Mouse (Mus musculus): Measurements from ENCODE around the gene Rras. TPM values are rescaled to one million over a fixed set of nuclear protein-coding genes. Genes with fewer than 3 reads are reported as not detected.

The Rras gene
- polyA plus RNA-seq, 1 experiment = 82.6 TPM

DNA sequence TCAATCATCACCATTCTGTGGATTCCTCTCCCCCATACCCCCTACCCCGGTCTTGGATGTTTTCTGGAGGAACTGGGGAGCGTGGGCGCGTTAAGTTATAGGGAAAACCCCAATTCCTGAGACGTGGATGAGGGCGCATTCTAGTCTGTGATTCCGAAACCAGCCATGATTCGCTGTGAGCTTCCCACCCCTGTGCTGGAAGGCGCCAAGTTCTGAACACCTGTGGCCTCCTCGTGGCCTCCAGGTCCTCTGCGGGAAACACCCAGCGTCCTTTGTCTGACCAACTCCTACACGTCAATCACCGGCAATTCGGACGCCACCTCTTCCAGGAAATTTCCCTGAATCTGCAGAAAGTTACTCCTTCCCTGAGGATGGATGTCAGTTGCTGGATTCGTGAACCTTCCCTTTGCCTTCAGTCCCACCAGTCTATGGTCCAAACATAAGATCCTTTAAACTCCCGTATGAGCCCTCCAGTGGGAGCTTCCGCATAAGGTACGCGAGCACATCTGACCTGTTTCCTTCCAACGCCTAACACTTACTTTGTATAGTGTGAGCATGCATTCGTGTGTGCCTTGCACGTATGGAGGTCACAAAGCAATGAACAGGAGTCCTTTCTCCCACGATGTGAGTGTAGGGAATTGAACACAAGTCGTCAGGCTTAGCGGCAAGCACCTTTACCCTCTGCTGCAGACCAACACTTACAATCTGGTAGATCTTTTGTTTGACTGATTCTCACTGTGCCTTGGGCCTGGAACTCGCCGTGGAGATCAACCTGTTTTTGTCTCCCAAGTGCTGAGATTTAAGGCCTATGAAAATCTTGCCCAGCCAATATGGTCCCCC, 30.7 kb upstream of the Rras start:
- Histone ChIP-seq H3K4me1 (ENCODE audit: control insufficient read depth, insufficient read depth, insufficient read length, low read length) (peaks cover 5% of the 10 kb centered on the region; the same call in 1 of the 2 replicates), H3K4me3 (ENCODE audit: insufficient read depth, low read depth, low read length) (peak overlapping the region; percentile 74), H3K27ac (replicated peaks; ENCODE audit: low read depth, low read length) (peak overlapping the region; percentile 82)

DNA sequence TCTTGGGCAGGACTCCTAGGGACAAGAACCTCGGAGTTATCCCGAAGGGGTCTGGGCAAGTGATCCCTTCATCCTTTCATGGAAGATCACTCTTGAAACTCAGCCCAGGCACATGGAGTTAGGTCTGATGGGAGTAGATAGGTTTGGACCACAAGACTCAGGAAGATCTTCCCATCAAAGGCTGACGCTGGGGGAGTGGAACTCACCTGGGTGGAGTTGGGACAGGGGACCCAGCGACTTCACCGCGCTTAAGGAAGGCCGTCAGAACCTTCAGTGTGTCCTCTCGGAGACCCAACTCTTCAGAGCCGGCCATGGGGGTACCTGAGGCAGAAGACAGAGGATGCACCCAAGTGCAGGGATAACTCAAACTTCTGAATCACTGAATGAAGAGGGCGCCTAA, 21.1 kb upstream of the Rras start:
- peak overlapping the region; percentile 92 for H3K4me3 ChIP-seq (ENCODE audit: insufficient read depth, low read depth, low read length)
- peak overlapping the region; percentile 44; the same call in 1 of the 2 replicates for H3K27ac ChIP-seq (replicated peaks; ENCODE audit: low read depth, low read length)

DNA sequence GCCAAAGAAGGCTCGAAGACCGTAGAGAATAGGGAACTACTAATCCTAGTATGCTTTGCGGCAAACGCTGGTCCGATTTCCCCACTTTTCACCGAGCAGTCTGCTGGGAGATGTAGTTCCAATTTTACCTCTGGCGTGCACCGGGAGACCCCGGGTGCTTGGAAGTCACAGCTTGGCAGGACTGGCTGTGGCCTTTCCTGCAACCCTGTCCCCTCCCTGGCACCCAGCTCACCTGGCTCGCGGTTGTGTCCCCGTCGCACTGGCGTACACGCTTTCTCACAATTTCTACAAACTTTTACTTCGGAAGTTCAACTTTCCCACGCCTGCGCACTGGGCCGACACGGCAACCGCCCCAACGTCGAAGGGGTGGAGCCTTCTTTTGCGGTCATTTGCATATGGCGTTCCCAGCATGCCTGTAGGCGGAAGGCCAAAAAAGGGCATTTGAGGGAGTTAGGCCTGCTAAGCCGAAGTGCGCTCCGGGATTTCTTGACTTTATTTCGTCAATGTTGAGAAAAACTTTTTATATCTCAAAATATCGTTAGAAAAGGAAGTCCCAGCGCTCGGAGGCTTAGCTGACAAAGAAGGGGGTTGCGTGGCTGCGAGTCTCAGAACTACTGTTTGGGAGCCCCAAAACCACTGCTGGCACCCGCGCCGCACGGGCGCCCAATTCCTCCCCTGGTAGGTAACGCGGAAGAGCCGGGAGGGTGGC, 20.4 kb upstream of the Rras start, which contains the start of gene Irf3:
TSS of gene Irf3 (plus strand) at position 418 of the 709 bp plus-strand sequence.
- Histone ChIP-seq H3K27ac (replicated peaks; ENCODE audit: low read depth, low read length) (peak within 1 kb of the TSS; percentile 93), H3K4me3 (ENCODE audit: insufficient read depth, low read depth, low read length) (peak within 1 kb of the TSS; percentile 92), H3K4me1 (ENCODE audit: control insufficient read depth, insufficient read depth, insufficient read length, low read length) (peaks cover 10% of the 10 kb centered on the region)

More for the DNA sequence above, 21.1 kb upstream of the Rras start:
- peaks cover 10% of the 10 kb centered on the region for H3K4me1 ChIP-seq (ENCODE audit: control insufficient read depth, insufficient read depth, insufficient read length, low read length)

DNA sequence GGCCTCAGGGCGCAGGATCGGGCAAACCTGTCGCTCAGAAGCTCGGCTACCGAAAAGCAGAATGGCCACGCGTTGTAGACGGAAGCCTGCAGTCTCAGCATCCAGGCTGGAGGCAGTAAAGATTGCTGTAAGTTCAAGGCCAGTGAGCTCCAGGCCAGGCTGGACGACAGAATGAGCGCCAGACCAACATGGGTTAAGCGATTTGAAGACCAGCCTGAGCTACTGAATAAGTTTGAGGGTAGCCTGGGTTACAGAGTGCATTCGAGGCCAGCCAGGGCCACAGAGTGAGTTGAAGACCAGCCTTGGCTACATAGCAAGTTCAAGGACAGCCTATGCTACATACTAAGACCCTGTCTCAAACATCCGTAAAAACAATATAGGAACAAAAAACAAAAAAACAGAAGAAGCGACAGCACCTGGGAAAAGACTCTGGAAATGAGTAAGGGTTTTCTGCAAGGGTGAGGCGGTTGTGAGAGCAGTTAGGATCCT, 19.8 kb upstream of the Rras start:
- H3K27ac ChIP-seq (replicated peaks; ENCODE audit: low read depth, low read length) = peak overlapping the region; percentile 93
- peaks cover 10% of the 10 kb centered on the region for H3K4me1 ChIP-seq (ENCODE audit: control insufficient read depth, insufficient read depth, insufficient read length, low read length)
- H3K4me3 ChIP-seq (ENCODE audit: insufficient read depth, low read depth, low read length) = peak overlapping the region; percentile 85

DNA sequence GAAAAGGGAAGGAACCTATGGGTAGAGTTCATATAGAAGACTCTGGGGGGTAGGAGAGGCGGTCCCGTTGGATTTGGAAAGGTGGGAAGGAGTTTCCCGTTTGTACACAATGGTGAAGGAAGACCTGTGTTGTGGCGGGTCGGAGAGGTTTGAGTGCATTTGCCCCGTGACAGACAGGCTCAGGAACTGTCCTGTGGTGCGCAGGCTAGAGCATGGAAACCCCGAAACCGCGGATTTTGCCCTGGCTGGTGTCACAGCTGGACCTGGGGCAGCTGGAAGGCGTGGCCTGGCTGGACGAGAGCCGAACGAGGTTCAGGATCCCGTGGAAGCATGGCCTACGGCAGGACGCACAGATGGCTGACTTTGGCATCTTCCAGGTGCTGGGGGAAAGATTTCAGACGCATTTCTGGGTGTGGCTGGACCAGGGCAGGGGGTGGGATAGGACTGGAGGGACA, 19.2 kb upstream of the Rras start, which contains the start of gene Bcl2l12:
TSS of gene Bcl2l12 (minus strand) at position 212 of the 455 bp plus-strand sequence.
- Histone ChIP-seq H3K4me3 (ENCODE audit: insufficient read depth, low read depth, low read length) (peak within 1 kb of the TSS; percentile 85), H3K27ac (replicated peaks; ENCODE audit: low read depth, low read length) (peak within 1 kb of the TSS; percentile 93), H3K4me1 (ENCODE audit: control insufficient read depth, insufficient read depth, insufficient read length, low read length) (peaks cover 10% of the 10 kb centered on the region)

DNA sequence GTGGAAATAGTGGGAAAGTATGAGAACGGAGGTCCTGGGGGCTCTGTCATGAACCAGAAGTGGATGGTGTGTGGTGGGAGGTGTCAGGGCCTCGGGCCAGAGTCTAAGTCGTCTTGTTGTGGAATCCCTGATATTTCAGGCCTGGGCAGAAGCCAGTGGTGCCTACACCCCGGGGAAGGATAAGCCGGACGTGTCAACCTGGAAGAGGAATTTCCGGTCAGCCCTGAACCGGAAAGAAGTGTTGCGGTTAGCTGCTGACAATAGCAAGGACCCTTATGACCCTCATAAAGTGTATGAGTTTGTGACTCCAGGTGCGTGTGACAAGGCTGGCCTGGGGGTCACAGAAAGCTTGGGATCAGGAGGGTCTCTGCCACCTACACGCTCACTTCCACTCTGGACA, 18.0 kb upstream of the Rras start:
- H3K4me3 ChIP-seq (ENCODE audit: insufficient read depth, low read depth, low read length) = peak overlapping the region; percentile 14
- H3K27ac ChIP-seq (replicated peaks; ENCODE audit: low read depth, low read length) = peak overlapping the region; percentile 82
- H3K4me1 ChIP-seq (ENCODE audit: control insufficient read depth, insufficient read depth, insufficient read length, low read length) = peaks cover 10% of the 10 kb centered on the region

DNA sequence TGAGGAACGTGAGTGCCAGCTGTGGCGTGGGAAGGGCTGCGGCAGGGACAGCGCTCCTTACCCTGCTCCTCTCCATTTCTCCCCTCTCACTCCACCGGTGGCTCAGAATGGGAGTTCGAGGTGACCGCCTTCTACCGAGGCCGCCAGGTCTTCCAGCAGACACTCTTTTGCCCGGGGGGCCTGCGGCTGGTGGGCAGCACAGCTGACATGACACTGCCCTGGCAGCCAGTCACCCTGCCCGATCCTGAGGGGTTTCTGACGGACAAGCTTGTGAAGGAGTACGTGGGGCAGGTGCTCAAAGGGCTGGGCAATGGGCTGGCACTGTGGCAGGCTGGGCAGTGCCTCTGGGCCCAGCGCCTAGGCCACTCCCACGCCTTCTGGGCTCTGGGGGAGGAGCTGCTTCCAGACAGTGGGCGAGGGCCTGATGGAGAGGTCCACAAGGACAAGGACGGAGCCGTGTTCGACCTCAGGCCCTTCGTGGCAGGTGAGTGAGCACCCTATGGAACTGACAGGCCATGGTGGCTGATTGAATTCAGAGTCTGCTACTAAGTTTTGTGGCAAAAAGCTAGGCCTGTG, 17.1 kb upstream of the Rras start:
- Histone ChIP-seq H3K4me3 (ENCODE audit: insufficient read depth, low read depth, low read length) (no peak overlapping the region), H3K4me1 (ENCODE audit: control insufficient read depth, insufficient read depth, insufficient read length, low read length) (peaks cover 10% of the 10 kb centered on the region), H3K27ac (replicated peaks; ENCODE audit: low read depth, low read length) (no peak overlapping the region)

DNA sequence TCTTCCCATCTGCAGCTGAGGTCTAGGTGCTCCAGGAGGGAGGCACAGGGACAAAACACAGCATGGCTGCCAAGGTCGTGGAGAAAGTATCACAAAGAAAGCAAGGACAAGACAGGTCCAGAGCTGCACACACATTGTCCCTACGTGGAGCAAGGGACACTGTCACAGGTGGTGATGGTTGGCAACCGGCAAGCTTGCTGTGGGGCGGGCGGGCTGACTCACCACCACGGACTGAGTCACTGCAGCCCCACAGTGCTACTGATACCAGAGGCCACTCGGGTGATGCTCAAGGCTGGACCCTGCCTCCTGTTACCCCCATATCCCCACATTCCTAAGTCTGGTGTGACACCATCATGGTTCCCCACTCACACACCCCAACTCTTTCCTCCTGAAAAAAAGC, 15.3 kb upstream of the Rras start:
- Histone ChIP-seq H3K4me3 (ENCODE audit: insufficient read depth, low read depth, low read length) (no peak overlapping the region), H3K4me1 (ENCODE audit: control insufficient read depth, insufficient read depth, insufficient read length, low read length) (peaks cover 6% of the 10 kb centered on the region), H3K27ac (replicated peaks; ENCODE audit: low read depth, low read length) (no peak overlapping the region)

DNA sequence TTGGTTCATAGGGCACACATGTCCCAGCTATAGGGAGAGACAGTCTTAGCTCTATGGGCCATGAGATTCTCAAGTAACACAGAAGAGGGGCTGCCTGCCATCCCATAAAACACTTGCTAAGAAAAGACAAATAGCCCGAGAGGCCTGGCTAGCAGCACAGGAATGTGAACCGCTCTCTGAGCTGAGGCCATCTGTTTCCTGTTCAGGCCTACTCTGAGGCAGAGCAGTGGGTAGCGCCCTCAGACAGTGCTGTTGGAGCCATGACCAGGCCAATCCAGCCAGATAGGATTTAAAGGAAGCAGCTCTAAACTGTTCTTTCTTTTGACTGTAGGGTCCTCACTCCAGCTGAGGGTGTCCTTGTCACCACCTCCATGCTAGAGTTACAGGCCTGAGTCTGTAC, 13.2 kb upstream of the Rras start:
- no peak overlapping the region for H3K27ac ChIP-seq (replicated peaks; ENCODE audit: low read depth, low read length)
- H3K4me3 ChIP-seq (ENCODE audit: insufficient read depth, low read depth, low read length) = no peak overlapping the region
- peaks cover under 1% of the 10 kb centered on the region; the same call in 1 of the 2 replicates for H3K4me1 ChIP-seq (ENCODE audit: control insufficient read depth, insufficient read depth, insufficient read length, low read length)

DNA sequence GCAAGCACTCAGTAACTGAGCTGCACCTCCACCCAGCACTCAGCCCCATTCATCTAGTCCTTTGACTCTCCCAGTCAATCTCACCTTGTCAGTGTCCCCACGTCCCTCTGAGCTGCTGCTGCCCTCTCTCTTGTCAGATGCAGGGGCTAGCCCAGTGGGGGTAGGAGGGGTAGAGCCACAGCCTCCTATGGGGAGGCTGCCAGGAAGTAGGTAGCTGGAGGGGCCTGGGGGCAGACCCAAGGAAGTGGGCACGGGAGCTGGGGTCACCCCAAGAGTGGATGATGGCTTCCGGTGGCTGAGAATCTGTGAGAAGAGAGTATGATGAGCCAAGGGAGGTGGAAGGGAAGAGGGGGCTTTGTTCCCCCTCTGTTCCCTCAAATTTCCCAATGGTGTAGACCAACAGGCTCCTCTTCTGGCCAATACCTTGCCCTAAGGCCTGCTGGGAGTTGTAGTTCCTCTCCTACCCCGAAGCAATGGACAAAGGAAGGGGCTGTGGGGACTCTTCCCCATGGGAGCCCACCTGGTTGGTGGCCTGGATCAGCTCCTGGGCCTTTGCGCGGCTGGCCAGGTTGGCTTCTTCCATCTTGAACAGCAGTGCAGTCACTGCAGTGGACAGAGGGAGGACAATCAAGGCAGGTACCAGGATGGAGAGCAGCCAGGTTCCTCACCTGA, 12.3 kb upstream of the Rras start:
- H3K4me3 ChIP-seq (ENCODE audit: insufficient read depth, low read depth, low read length) = no peak overlapping the region
- no peaks in the 10 kb centered on the region for H3K4me1 ChIP-seq (ENCODE audit: control insufficient read depth, insufficient read depth, insufficient read length, low read length)
- H3K27ac ChIP-seq (replicated peaks; ENCODE audit: low read depth, low read length) = no peak overlapping the region

DNA sequence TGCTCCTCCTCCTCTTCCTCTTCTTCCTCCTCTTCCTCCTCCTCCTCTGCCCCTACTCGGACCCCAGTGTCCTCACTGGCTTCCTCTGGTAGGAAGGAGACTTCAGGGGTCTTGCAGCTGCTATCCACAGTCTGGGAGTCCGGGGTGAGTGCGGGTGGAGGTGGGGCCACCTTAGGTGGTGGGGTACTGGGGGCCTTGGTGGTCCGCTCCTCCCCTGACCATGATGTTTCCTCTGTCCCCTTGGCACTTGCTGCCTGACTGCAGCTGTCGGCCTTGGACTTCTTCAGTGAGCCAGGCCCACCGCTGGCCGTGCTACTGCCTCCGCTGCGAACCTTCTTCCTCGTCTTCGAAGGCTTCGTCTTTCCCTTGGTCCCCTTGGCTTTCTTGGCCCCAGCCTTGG, 11.3 kb upstream of the Rras start:
- Histone ChIP-seq H3K4me1 (ENCODE audit: control insufficient read depth, insufficient read depth, insufficient read length, low read length) (no peaks in the 10 kb centered on the region), H3K4me3 (ENCODE audit: insufficient read depth, low read depth, low read length) (no peak overlapping the region), H3K27ac (replicated peaks; ENCODE audit: low read depth, low read length) (no peak overlapping the region)

DNA sequence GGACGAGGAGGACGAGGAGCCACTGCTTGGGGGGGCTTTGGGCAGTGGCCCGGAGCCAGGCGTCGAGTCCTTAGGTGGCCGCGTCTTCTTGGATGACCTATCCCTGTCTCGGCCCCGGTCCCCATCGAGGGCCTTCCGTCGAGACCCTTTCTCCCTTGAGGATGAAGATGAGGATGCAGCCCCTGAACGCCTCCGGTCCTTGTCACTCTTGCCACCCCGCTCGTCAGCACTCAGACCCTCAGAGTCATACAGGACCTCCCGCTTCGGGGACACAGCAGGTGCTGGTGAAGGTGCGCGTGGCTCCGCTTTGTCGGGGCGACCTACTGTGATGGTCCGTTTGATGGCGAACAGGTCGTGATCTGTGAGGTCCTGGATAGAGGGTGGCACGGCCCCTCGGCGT, 10.6 kb upstream of the Rras start:
- H3K27ac ChIP-seq (replicated peaks; ENCODE audit: low read depth, low read length) = no peak overlapping the region
- H3K4me1 ChIP-seq (ENCODE audit: control insufficient read depth, insufficient read depth, insufficient read length, low read length) = no peaks in the 10 kb centered on the region
- no peak overlapping the region for H3K4me3 ChIP-seq (ENCODE audit: insufficient read depth, low read depth, low read length)

DNA sequence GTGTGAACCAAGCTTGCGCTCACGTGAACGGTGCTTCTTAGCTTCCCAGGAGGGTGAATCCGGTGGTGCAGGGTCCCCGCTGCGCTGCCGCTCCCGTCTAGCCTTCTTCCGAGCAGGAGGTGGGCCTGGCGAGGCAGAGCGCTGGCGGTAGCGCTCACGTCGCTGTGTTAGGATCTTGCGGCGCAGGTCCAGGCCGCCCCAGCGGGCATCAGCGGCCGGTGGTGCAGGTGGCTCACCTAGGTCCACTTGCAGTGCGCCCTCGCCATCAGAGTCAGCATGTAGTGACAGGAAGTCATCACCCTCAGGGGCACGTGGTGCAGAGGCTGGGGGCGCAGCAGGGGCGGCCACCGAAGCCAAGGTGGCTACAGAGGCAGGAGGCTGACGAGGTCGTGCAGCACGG, 9.9 kb upstream of the Rras start:
- Histone ChIP-seq H3K4me3 (ENCODE audit: insufficient read depth, low read depth, low read length) (no peak overlapping the region), H3K4me1 (ENCODE audit: control insufficient read depth, insufficient read depth, insufficient read length, low read length) (no peaks in the 10 kb centered on the region; the same call in 1 of the 2 replicates), H3K27ac (replicated peaks; ENCODE audit: low read depth, low read length) (no peak overlapping the region)

DNA sequence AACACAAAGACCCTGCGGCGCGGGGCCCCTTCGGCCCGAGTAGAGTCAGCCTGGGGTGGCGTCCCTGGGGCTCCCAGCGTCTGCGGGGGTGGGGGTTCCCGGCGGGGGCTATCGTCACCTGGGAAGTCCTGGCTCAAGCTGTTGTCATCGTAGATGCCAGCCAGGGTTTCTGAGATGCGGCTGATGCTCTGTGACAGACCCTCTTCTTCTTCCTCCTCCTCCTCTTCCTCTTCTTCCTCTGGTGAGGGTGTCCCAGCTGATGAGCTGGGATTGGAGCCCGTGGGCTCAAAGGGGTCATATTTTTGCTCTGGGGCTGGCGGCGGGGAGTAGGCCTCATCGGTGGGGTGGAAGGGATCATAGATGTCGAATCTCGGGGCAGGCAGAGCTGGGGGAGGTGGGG, 9.3 kb upstream of the Rras start:
- Histone ChIP-seq H3K4me3 (ENCODE audit: insufficient read depth, low read depth, low read length) (no peak overlapping the region), H3K4me1 (ENCODE audit: control insufficient read depth, insufficient read depth, insufficient read length, low read length) (peaks cover 1% of the 10 kb centered on the region; the same call in 1 of the 2 replicates), H3K27ac (replicated peaks; ENCODE audit: low read depth, low read length) (no peak overlapping the region)

All from brown adipose tissue, adult 24 weeks (tissue).